Mouse (Mus musculus) kidney, adult 8-10 months (tissue): Measurements from ENCODE around the gene Gm4858.
A peak's percentile ranks its signal among the peaks of the same experiment; 100 is the strongest.
"Not testable (repeated sequence)": the region's sequence is repeated elsewhere in the genome, so short reads cannot be mapped to it uniquely, and the experiment has no call there.

ENCODE experiments used
- DNase-seq, 2 experiments: peaks; one replicate each; pipeline ENCODE4 v3.0.0; 2022

The Gm4858 gene

GRCm38 (mm10) chr3:93068523-93068922 lies at the start of gene Gm4858:
Gm4858 (plus strand) TSS chr3:93068823.
- DNase-seq, result not testable (repeated sequence)

GRCm38 (mm10) chr3:93018960-93019359 lies 49.7 kb upstream of the Gm4858 start, which contains the start of gene Lce1m:
Lce1m (minus strand) TSS chr3:93019060.
- DNase-seq, result no peak

- no peak for DNase-seq
Observed at GRCm38 (mm10) chr3:93021171-93021570, 47.5 kb upstream of the Gm4858 start.

- DNase-seq, result no peak
Observed at GRCm38 (mm10) chr3:93023411-93024184, 45.0 kb upstream of the Gm4858 start.

GRCm38 (mm10) chr3:93025486-93025885 lies 43.1 kb upstream of the Gm4858 start:
- no peak for DNase-seq

GRCm38 (mm10) chr3:93031450-93031849 lies 37.2 kb upstream of the Gm4858 start:
- peak in 1 of 2 experiments; percentile 29 for DNase-seq

GRCm38 (mm10) chr3:93050182-93050581 lies 18.4 kb upstream of the Gm4858 start:
- DNase-seq, result no peak

- DNase-seq, result no peak
Observed at GRCm38 (mm10) chr3:93052826-93053474, 15.7 kb upstream of the Gm4858 start.

GRCm38 (mm10) chr3:93086631-93087030 lies 18.0 kb downstream of the Gm4858 start:
- DNase-seq, result no peak

- not testable (repeated sequence) for DNase-seq
Observed at GRCm38 (mm10) chr3:93093581-93093980, 25.0 kb downstream of the Gm4858 start.

- no peak for DNase-seq
Observed at GRCm38 (mm10) chr3:93096447-93096846, 27.8 kb downstream of the Gm4858 start.

GRCm38 (mm10) chr3:93111668-93112067 lies 43.0 kb downstream of the Gm4858 start:
- peak in 1 of 2 experiments; percentile 13 for DNase-seq

GRCm38 (mm10) chr3:93114481-93114880 lies 45.9 kb downstream of the Gm4858 start:
- DNase-seq, result peak in 1 of 2 experiments; percentile 41

- DNase-seq, result peak in 1 of 2 experiments; percentile 26
Observed at GRCm38 (mm10) chr3:93119101-93119500, 50.5 kb downstream of the Gm4858 start.
